Mouse (Mus musculus) myocyte (in vitro differentiated cells): ENCODE results near the gene Blvrb.

Experiments
- CEBPB ChIP-seq: IDR thresholded peaks from 2 replicates; pipeline ENCODE4 v1.6.1; 2011; ENCODE audit warnings: mild to moderate bottlenecking, moderate library complexity; ENCODE audit not compliant: poor library complexity, insufficient read depth, severe bottlenecking
- E2F4 ChIP-seq: IDR thresholded peaks from one replicate; pipeline ENCODE4 v1.6.1; 2011; ENCODE audit warnings: mild to moderate bottlenecking, control low read depth, moderate library complexity; ENCODE audit not compliant: insufficient read depth
- MAX ChIP-seq: IDR thresholded peaks from one replicate; pipeline ENCODE4 v1.6.1; 2011; ENCODE audit warnings: low read depth, mild to moderate bottlenecking, control low read depth
- MYOD1 ChIP-seq, 3 experiments: IDR thresholded peaks; one replicate each; pipeline ENCODE4 v1.6.1; 2011; ENCODE audit warnings: control low read depth in 2 of 3, low read depth in 2 of 3, mild to moderate bottlenecking in 2 of 3, moderate library complexity in 1 of 3; ENCODE audit not compliant: insufficient read length in 2 of 3, control insufficient read depth in 1 of 3
- MYOG ChIP-seq, 3 experiments: IDR thresholded peaks; one replicate each; pipeline ENCODE4 v1.6.1; 2011; ENCODE audit warnings: control low read depth in 2 of 3, low read depth in 2 of 3, mild to moderate bottlenecking in 2 of 3; ENCODE audit not compliant: insufficient read length in 2 of 3, control insufficient read depth in 1 of 3, insufficient read depth in 1 of 3
- POLR2A ChIP-seq: IDR thresholded peaks from one replicate; pipeline ENCODE4 v1.6.1; 2011; ENCODE audit warnings: low read depth, mild to moderate bottlenecking, control low read depth, moderate library complexity; ENCODE audit not compliant: insufficient read length
- POLR2AphosphoS2 ChIP-seq: IDR thresholded peaks from one replicate; pipeline ENCODE4 v1.6.1; 2011; ENCODE audit warnings: low read depth, control low read depth; ENCODE audit not compliant: insufficient read length
- REST ChIP-seq: IDR thresholded peaks from one replicate; pipeline ENCODE4 v1.6.1; 2011; ENCODE audit warnings: mild to moderate bottlenecking, control low read depth, moderate library complexity; ENCODE audit not compliant: insufficient read depth, insufficient read length
- USF1 ChIP-seq: IDR thresholded peaks from one replicate; pipeline ENCODE4 v1.6.1; 2011; ENCODE audit warnings: low read depth, mild to moderate bottlenecking, control low read depth, moderate library complexity

- TF ChIP-seq MYOD1 (IDR thresholded peaks at IDR 0.05; ENCODE audit: control insufficient read depth in 1 of 3, insufficient read length in 2 of 3, low read depth in 2 of 3) (no peak), POLR2A (no peak), USF1 (no peak), MYOG (IDR thresholded peaks at IDR 0.05; ENCODE audit: control insufficient read depth in 1 of 3, insufficient read depth in 1 of 3, insufficient read length in 2 of 3, low read depth in 2 of 3) (no peak), REST (no peak), MAX (no peak), E2F4 (no peak), POLR2AphosphoS2 (no peak), CEBPB (no peak)
Measured at GRCm38 (mm10) chr7:27449256-27449862, 1.6 kb downstream of the Blvrb start.
